Mouse (Mus musculus) heart, embryonic 14.5 days (tissue): ENCODE results near the gene Fam241a. TPM values are rescaled to one million over a fixed set of nuclear protein-coding genes. Genes with fewer than 3 reads are reported as not detected.

ENCODE experiments used
- ATAC-seq: fragments of 200-750 bp; cut with Nextera tagmentation; 2 replicates; pipeline ENCODE4 v1.8.0; 2017; ENCODE audit warnings: low read depth, moderate TSS enrichment; ENCODE audit not compliant: insufficient number of reproducible peaks, insufficient read depth, low FRiP score
- H3K27ac ChIP-seq, 2 experiments: fragments of 200-500 bp in 1 of 2; fragments of 300-500 bp in 1 of 2; sonication (generic) in 1 of 2; replicated peaks in 1 of 2; 2 replicates each; pipeline ENCODE4 v1.5.1; 2012 to 2014; ENCODE audit warnings: low read depth in 2 of 2, low read length in 2 of 2, control low read depth in 1 of 2, mild to moderate bottlenecking in 1 of 2, mixed read lengths in 1 of 2; ENCODE audit not compliant: control insufficient read depth in 1 of 2, insufficient read depth in 1 of 2
- H3K27me3 ChIP-seq: fragments of 300-500 bp; sonication (generic); 2 replicates; pipeline ENCODE4 v1.6.1; 2014; ENCODE audit warnings: mild to moderate bottlenecking, low read length, control low read depth; ENCODE audit not compliant: control insufficient read depth, insufficient read depth
- H3K36me3 ChIP-seq: fragments of 300-500 bp; sonication (generic); 2 replicates; pipeline ENCODE4 v1.6.1; 2014; ENCODE audit warnings: mild to moderate bottlenecking, control low read depth, low read length, mixed read lengths; ENCODE audit not compliant: control insufficient read depth, insufficient read depth
- H3K4me1 ChIP-seq, 2 experiments: fragments of 200-500 bp in 1 of 2; fragments of 300-500 bp in 1 of 2; sonication (generic) in 1 of 2; 2 replicates each; pipeline ENCODE4 v1.6.1; 2012 to 2014; ENCODE audit warnings: low read length in 2 of 2, control low read depth in 1 of 2, mixed read lengths in 1 of 2; ENCODE audit not compliant: control insufficient read depth in 2 of 2, insufficient read depth in 2 of 2
- H3K4me2 ChIP-seq: fragments of 300-500 bp; sonication (generic); 2 replicates; pipeline ENCODE4 v1.6.1; 2014; ENCODE audit warnings: mild to moderate bottlenecking, low read length
- H3K4me3 ChIP-seq, 2 experiments: fragments of 200-500 bp in 1 of 2; fragments of 300-500 bp in 1 of 2; sonication (generic) in 1 of 2; 2 replicates each; pipeline ENCODE4 v1.5.1; 2012 to 2014; ENCODE audit warnings: low read length in 2 of 2, mild to moderate bottlenecking in 2 of 2, control low read depth in 1 of 2, low read depth in 1 of 2, moderate library complexity in 1 of 2; ENCODE audit not compliant: control insufficient read depth in 1 of 2, insufficient read depth in 1 of 2
- H3K9ac ChIP-seq: fragments of 300-500 bp; sonication (generic); 2 replicates; pipeline ENCODE4 v1.6.1; 2014; ENCODE audit warnings: mild to moderate bottlenecking, low read length
- H3K9me3 ChIP-seq: fragments of 300-500 bp; sonication (generic); 2 replicates; pipeline ENCODE4 v1.6.1; 2016; ENCODE audit warnings: low read length, control low read depth; ENCODE audit not compliant: control insufficient read depth
- WGBS: fragments of 180-500 bp; shearing (Covaris S2); extraction: QIAGEN DNeasy Blood & Tissue Kit; methylation state at CpG from one replicate; pipeline ENCODE4 v1.1.7; 2014; 5-methylcytosine and 5-hydroxymethylcytosine counted together
- polyA plus RNA-seq: library from polyadenylated mRNA; unstranded; fragments of >200 nt; fragmentation: Nextera tagmentation; extraction: Ambion mirVana; gene quantifications from 2 replicates; pipeline ENCODE4 v1.2.1, GENCODE M21; 2014

Gene Fam241a
- polyA plus RNA-seq, 1 experiment from 2014 or later, result 10.2 TPM

DNA sequence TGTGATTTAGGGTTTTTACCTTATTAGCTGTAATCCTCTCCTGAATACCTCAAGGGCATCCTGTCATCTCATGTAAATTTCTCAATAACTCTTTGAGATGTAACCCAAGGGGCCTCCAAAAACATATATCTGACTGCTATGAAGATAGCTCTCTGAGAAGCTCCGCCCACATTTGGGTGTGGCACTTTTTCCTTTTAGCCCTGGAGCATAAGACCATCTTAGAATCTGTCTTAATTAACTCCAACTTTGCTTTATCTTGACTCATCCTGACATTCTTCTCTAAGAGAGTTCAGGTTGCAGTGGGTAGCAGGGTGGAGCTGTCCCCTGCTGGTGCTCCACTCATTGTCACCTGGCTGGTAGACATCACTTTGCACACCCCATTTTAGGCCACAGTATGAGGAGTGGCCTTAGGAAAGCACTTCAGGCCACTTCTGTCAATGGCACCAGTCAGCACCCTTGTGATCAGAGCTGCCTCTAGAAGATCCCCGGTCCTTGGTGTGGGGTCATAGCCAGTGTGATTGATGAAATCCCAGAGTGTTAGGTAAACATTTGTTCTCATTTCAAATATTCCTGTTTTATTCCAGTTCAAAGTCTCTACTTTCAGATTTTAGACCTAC, 52.7 kb downstream of the Fam241a start:
- H3K9me3 ChIP-seq, result peaks cover 5% of the 10 kb centered on the region; the same call in 1 of the 2 replicates
- H3K4me2 ChIP-seq, result no peak overlapping the region
- H3K4me1 ChIP-seq, result no peaks in the 10 kb centered on the region
- 0 out of 2 replicates have a peak, but pooled peaks cover 3% of the 10 kb centered on the region for H3K27me3 ChIP-seq
- no peak for ATAC-seq
- H3K36me3 ChIP-seq, result no peaks in the 10 kb centered on the region
- H3K4me3 ChIP-seq, result no peak overlapping the region
- no peak overlapping the region for H3K9ac ChIP-seq
- WGBS, result 57% methylated on average over 2 of the region's 2 CpGs
- no peak overlapping the region for H3K27ac ChIP-seq

GRCm38 (mm10) chr3:127841926-127842325, 54.2 kb downstream of the Fam241a start:
- H3K4me1 ChIP-seq, result no peaks in the 10 kb centered on the region
- 84% methylated on average over 8 of the region's 8 CpGs for WGBS
- H3K4me2 ChIP-seq, result no peak overlapping the region

GRCm38 (mm10) chr3:127837972-127838644, 58.0 kb downstream of the Fam241a start:
- no peaks in the 10 kb centered on the region for H3K9me3 ChIP-seq
- ATAC-seq, result no peak; the same call in 1 of the 2 replicates
- peak overlapping the region; percentile 89 for H3K9ac ChIP-seq
- 32% methylated on average over 8 of the region's 8 CpGs for WGBS
- H3K27ac ChIP-seq, result peak overlapping the region; percentile 93 to 94
- peak overlapping the region; percentile 80 for H3K4me2 ChIP-seq
- peaks cover 0 to 15% of the 10 kb centered on the region in 2 experiments; a peak in 1 of 4 replicates for H3K4me1 ChIP-seq
- H3K4me3 ChIP-seq, result peak overlapping the region; percentile 90 to 97
- H3K27me3 ChIP-seq, result 0 out of 2 replicates have a peak, but pooled peaks cover 3% of the 10 kb centered on the region
- no peaks in the 10 kb centered on the region for H3K36me3 ChIP-seq

More at GRCm38 (mm10) chr3:127841926-127842325, 54.2 kb downstream of the Fam241a start:
- Histone ChIP-seq H3K27me3 (0 out of 2 replicates have a peak, but pooled peaks cover 3% of the 10 kb centered on the region), H3K36me3 (no peaks in the 10 kb centered on the region), H3K4me3 (no peak overlapping the region), H3K27ac (no peak overlapping the region), H3K9ac (no peak overlapping the region), H3K9me3 (peaks cover 5% of the 10 kb centered on the region; the same call in 1 of the 2 replicates)
- ATAC-seq, result no peak

DNA sequence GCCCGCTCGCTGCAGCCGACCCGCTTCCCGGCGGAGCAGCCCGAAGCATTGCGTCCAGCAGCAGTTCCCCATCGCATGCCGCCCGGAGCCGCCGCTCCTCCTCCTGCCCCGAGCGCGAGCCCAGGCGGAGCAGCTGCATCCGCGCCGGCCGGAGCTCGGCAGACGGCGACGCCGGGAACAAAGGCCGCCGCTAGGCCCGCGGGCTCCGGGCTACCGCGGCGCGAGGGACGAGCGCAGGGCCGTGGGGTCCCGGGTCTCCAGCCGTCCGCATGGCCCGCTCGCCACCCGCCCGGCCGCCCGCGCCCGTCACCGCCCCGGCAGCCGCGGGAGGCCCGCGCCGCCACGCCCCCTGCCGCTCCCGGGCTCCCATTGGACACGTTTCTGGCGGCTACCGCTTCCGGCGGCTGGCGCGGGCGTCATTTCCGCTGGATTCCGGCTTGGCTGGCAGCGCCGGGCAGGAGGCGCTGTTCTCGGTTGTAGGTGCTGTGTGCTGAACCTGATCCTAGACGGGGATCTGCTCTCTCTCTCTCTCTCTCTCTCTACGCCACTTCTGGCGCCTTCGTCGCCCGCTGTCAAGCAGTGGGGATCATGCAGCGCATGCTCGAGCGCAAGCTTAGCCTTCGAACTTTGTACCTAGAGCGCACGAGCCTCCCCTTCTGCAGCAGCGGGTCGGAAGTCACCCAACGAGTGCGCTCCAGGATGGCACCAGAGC, 58.8 kb downstream of the Fam241a start, which contains the start of gene Ap1ar:
Ap1ar (minus strand) TSS at position 370 of the 712 bp plus-strand sequence.
- Histone ChIP-seq H3K4me1 (peaks cover 0 to 15% of the 10 kb centered on the region in 2 experiments; a peak in 1 of 4 replicates), H3K4me2 (peak within 1 kb of the TSS; percentile 80), H3K4me3 (peak within 1 kb of the TSS; percentile 90 to 97), H3K27me3 (0 out of 2 replicates have a peak, but pooled peaks cover 3% of the 10 kb centered on the region), H3K9ac (peak within 1 kb of the TSS; percentile 89), H3K9me3 (no peaks in the 10 kb centered on the region), H3K36me3 (0 out of 2 replicates have a peak, but pooled peaks cover 6% of the 10 kb centered on the region), H3K27ac (peak within 1 kb of the TSS; percentile 93 to 94)
- peak; percentile 94 for ATAC-seq
- 0% methylated on average over 56 of the region's 89 CpGs for WGBS

GRCm38 (mm10) chr3:127836798-127837153, 59.3 kb downstream of the Fam241a start:
- H3K4me3 ChIP-seq, result peak overlapping the region; percentile 90 to 97
- no peaks in the 10 kb centered on the region for H3K9me3 ChIP-seq
- H3K27ac ChIP-seq, result peak overlapping the region; percentile 64 to 93; a peak in 3 of 4 replicates
- peak overlapping the region; percentile 89 for H3K9ac ChIP-seq
- WGBS, result under 1% methylated on average over 17 of the region's 17 CpGs
- peak overlapping the region; percentile 80 for H3K4me2 ChIP-seq
- 0 out of 2 replicates have a peak, but pooled peaks cover 6% of the 10 kb centered on the region for H3K36me3 ChIP-seq
- H3K4me1 ChIP-seq, result peaks cover 0 to 15% of the 10 kb centered on the region in 2 experiments; a peak in 1 of 4 replicates
- H3K27me3 ChIP-seq, result 0 out of 2 replicates have a peak, but pooled peaks cover 3% of the 10 kb centered on the region
- ATAC-seq, result no peak

GRCm38 (mm10) chr3:127835594-127835993, 60.5 kb downstream of the Fam241a start:
- ATAC-seq, result no peak
- Histone ChIP-seq H3K9me3 (no peaks in the 10 kb centered on the region), H3K4me2 (no peak overlapping the region), H3K27me3 (no peaks in the 10 kb centered on the region), H3K4me3 (no peak overlapping the region), H3K36me3 (0 out of 2 replicates have a peak, but pooled peaks cover 6% of the 10 kb centered on the region), H3K9ac (no peak overlapping the region), H3K27ac (no peak overlapping the region), H3K4me1 (peaks cover 0 to 15% of the 10 kb centered on the region in 2 experiments; a peak in 1 of 4 replicates)
- 65% methylated on average over 6 of the region's 6 CpGs for WGBS

- Histone ChIP-seq H3K27ac (no peak overlapping the region), H3K9me3 (no peaks in the 10 kb centered on the region), H3K4me3 (no peak overlapping the region), H3K9ac (no peak overlapping the region), H3K36me3 (0 out of 2 replicates have a peak, but pooled peaks cover 6% of the 10 kb centered on the region), H3K4me1 (peaks cover 0 to 15% of the 10 kb centered on the region in 2 experiments; a peak in 1 of 4 replicates), H3K4me2 (no peak overlapping the region), H3K27me3 (no peaks in the 10 kb centered on the region)
- no peak for ATAC-seq
- 82% methylated on average over 4 of the region's 4 CpGs for WGBS
Observed at GRCm38 (mm10) chr3:127834040-127834439, 62.1 kb downstream of the Fam241a start.
